In the genomic region with DNA sequence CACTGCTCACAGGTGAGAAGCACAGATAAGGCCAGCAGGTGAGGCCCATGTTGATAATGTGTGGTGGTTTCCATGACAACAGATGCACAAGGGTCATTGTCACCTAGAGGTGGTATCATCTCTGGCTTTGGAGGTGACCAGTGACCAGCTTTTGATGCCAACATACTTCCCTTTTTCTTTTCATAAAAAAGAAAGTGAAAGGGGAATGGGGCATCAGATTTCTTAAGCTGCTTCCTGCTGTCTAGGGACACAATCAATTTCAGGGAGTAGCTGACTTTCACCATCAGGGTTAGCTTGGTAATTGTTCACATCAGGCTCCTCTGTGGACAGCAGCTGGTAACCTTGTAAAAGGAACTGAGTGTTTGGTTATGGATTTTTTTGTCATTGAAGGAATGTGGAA, we compare ENCODE assay signal across 12 mouse cellular contexts.
"Had no signal": no experiment of that assay in that cellular context is flagged by ENCODE, and none has a peak within 500 bp of the region (broad histone marks: within the 10 kb centered on the region; RNA-seq: fewer than 3 reads in every experiment).

No protein-coding gene starts in this region.

- DNase-seq: retina, postnatal 1 day; right cerebral cortex, adult 18-20 months; right cerebral cortex, postnatal 14 days; right cerebral cortex, postnatal 25 days; right cerebral cortex, postnatal 4 days; spleen, adult 18-20 months; thymus, adult 18-20 months; thymus, adult 2 months; thymus, postnatal 14 days; thymus, postnatal 25 days; thymus, postnatal 36 days; thymus, postnatal 4 days had no signal
